Mouse (Mus musculus): ENCODE data around the gene Ppp2r3a.

Gene Ppp2r3a

GRCm38 (mm10) chr9:101250981-101251643 lies 483 bp downstream of the Ppp2r3a start:
- peak; percentile 59 for DNase-seq (ENCODE audit: low spot score)

GRCm38 (mm10) chr9:101250486-101250885 lies 1.1 kb downstream of the Ppp2r3a start:
- DNase-seq (ENCODE audit: low spot score): no peak

GRCm38 (mm10) chr9:101249626-101250025 lies 2.0 kb downstream of the Ppp2r3a start:
- DNase-seq (ENCODE audit: low spot score): no peak

- DNase-seq (ENCODE audit: low spot score): no peak
Measured at GRCm38 (mm10) chr9:101247541-101247940, 4.1 kb downstream of the Ppp2r3a start.

- no peak for DNase-seq (ENCODE audit: low spot score)
Measured at GRCm38 (mm10) chr9:101245493-101245892, 6.1 kb downstream of the Ppp2r3a start.

GRCm38 (mm10) chr9:101243711-101244110 lies 7.9 kb downstream of the Ppp2r3a start:
- no peak for DNase-seq (ENCODE audit: low spot score)

GRCm38 (mm10) chr9:101240161-101240560 lies 11.4 kb downstream of the Ppp2r3a start:
- DNase-seq (ENCODE audit: low spot score): no peak

GRCm38 (mm10) chr9:101235786-101236185 lies 15.8 kb downstream of the Ppp2r3a start:
- no peak for DNase-seq (ENCODE audit: low spot score)

- DNase-seq (ENCODE audit: low spot score): no peak
Measured at GRCm38 (mm10) chr9:101232034-101232433, 19.6 kb downstream of the Ppp2r3a start.

GRCm38 (mm10) chr9:101230028-101230427 lies 21.6 kb downstream of the Ppp2r3a start:
- no peak for DNase-seq (ENCODE audit: low spot score)

- DNase-seq (ENCODE audit: low spot score): no peak
Measured at GRCm38 (mm10) chr9:101228892-101229291, 22.7 kb downstream of the Ppp2r3a start.

- DNase-seq (ENCODE audit: low spot score): no peak
Measured at GRCm38 (mm10) chr9:101207984-101208383, 43.6 kb downstream of the Ppp2r3a start.

- DNase-seq (ENCODE audit: low spot score): no peak
Measured at GRCm38 (mm10) chr9:101206516-101206915, 45.1 kb downstream of the Ppp2r3a start.

- DNase-seq (ENCODE audit: low spot score): no peak
Measured at GRCm38 (mm10) chr9:101205216-101205615, 46.4 kb downstream of the Ppp2r3a start.

- no peak for DNase-seq (ENCODE audit: low spot score)
Measured at GRCm38 (mm10) chr9:101204059-101204458, 47.5 kb downstream of the Ppp2r3a start.

- DNase-seq (ENCODE audit: low spot score): no peak
Measured at GRCm38 (mm10) chr9:101200627-101201026, 51.0 kb downstream of the Ppp2r3a start.

- DNase-seq (ENCODE audit: low spot score): no peak
Measured at GRCm38 (mm10) chr9:101198804-101199203, 52.8 kb downstream of the Ppp2r3a start.

GRCm38 (mm10) chr9:101198261-101198660 lies 53.3 kb downstream of the Ppp2r3a start:
- DNase-seq (ENCODE audit: low spot score): no peak

GRCm38 (mm10) chr9:101181962-101182701 lies 69.5 kb downstream of the Ppp2r3a start:
- peak; percentile 73 for DNase-seq (ENCODE audit: low spot score)

GRCm38 (mm10) chr9:101181291-101181690 lies 70.3 kb downstream of the Ppp2r3a start:
- DNase-seq (ENCODE audit: low spot score): no peak

GRCm38 (mm10) chr9:101180234-101180633 lies 71.4 kb downstream of the Ppp2r3a start:
- no peak for DNase-seq (ENCODE audit: low spot score)

- DNase-seq (ENCODE audit: low spot score): no peak
Measured at GRCm38 (mm10) chr9:101160627-101161026, 91.0 kb downstream of the Ppp2r3a start.

GRCm38 (mm10) chr9:101160092-101160491 lies 91.5 kb downstream of the Ppp2r3a start:
- no peak for DNase-seq (ENCODE audit: low spot score)

- no peak for DNase-seq (ENCODE audit: low spot score)
Measured at GRCm38 (mm10) chr9:101159431-101159830, 92.2 kb downstream of the Ppp2r3a start.
